Mouse (Mus musculus): ENCODE data around the gene Psmd3. TPM values are rescaled to one million over a fixed set of nuclear protein-coding genes. Genes with fewer than 3 reads are reported as not detected.
A peak's percentile ranks its signal among the peaks of the same experiment; 100 is the strongest.
"Not testable (repeated sequence)": the region's sequence is repeated elsewhere in the genome, so short reads cannot be mapped to it uniquely, and the experiment has no call there.

Psmd3 gene
- polyA plus RNA-seq (2016; fragmentation: Nextera tagmentation; extraction: Ambion mirVana): 284 and 303 TPM in 2 replicates

GRCm38 (mm10) chr11:98681786-98682745 is at the start of gene Psmd3:
TSS of gene Psmd3 (plus strand) at chr11:98682554.
- Histone ChIP-seq H3K9me3 (replicated peaks) (no peaks in the 10 kb centered on the region), H3K4me1 (peaks cover 14% of the 10 kb centered on the region), H3K27ac (peak within 1 kb of the TSS; percentile 95), H3K27me3 (ENCODE audit: low read depth, poor library complexity, severe bottlenecking) (no peaks in the 10 kb centered on the region), H3K36me3 (peaks cover 26% of the 10 kb centered on the region), H3K4me3 (peak within 1 kb of the TSS; percentile 100)
- peak; percentile 99 for DNase-seq (ENCODE audit: low spot score)
- WGBS: 7% methylated on average over 45 of the region's 45 CpGs

- H3K4me1 ChIP-seq; H3K9me3 ChIP-seq (replicated peaks); H3K27ac ChIP-seq; H3K36me3 ChIP-seq; H3K27me3 ChIP-seq (ENCODE audit: low read depth, poor library complexity, severe bottlenecking); H3K4me3 ChIP-seq: not testable (repeated sequence)
- WGBS: 36% methylated on average over 10 of the region's 10 CpGs
- peak; percentile 37 for DNase-seq (ENCODE audit: low spot score)
These were observed 46.9 kb upstream of the Psmd3 start for GRCm38 (mm10) chr11:98635312-98635970.

- no peak for DNase-seq (ENCODE audit: low spot score)
- no peak overlapping the region for H3K27ac ChIP-seq
- no peaks in the 10 kb centered on the region for H3K4me1 ChIP-seq
- H3K36me3 ChIP-seq: no peaks in the 10 kb centered on the region
- 89% methylated on average over 1 of the region's 1 CpGs for WGBS
- no peaks in the 10 kb centered on the region for H3K27me3 ChIP-seq (ENCODE audit: low read depth, poor library complexity, severe bottlenecking)
- no peaks in the 10 kb centered on the region for H3K9me3 ChIP-seq (replicated peaks)
- no peak overlapping the region for H3K4me3 ChIP-seq
These were observed 44.9 kb upstream of the Psmd3 start for GRCm38 (mm10) chr11:98637501-98637900.

GRCm38 (mm10) chr11:98640091-98640490 is 42.3 kb upstream of the Psmd3 start:
- no peaks in the 10 kb centered on the region for H3K9me3 ChIP-seq (replicated peaks)
- DNase-seq (ENCODE audit: low spot score): no peak
- no peak overlapping the region for H3K27ac ChIP-seq
- H3K27me3 ChIP-seq (ENCODE audit: low read depth, poor library complexity, severe bottlenecking): no peaks in the 10 kb centered on the region
- WGBS: 70% methylated on average over 5 of the region's 5 CpGs
- H3K4me1 ChIP-seq: no peaks in the 10 kb centered on the region
- no peak overlapping the region for H3K4me3 ChIP-seq
- H3K36me3 ChIP-seq: no peaks in the 10 kb centered on the region

GRCm38 (mm10) chr11:98644757-98645156 is 37.6 kb upstream of the Psmd3 start:
- no peak for DNase-seq (ENCODE audit: low spot score)
- WGBS: 84% methylated on average over 3 of the region's 3 CpGs

GRCm38 (mm10) chr11:98645946-98646345 is 36.4 kb upstream of the Psmd3 start:
- no peak for DNase-seq (ENCODE audit: low spot score)
- no peaks in the 10 kb centered on the region for H3K9me3 ChIP-seq (replicated peaks)
- peaks cover 6% of the 10 kb centered on the region; the same call in 1 of the 2 replicates for H3K27me3 ChIP-seq (ENCODE audit: low read depth, poor library complexity, severe bottlenecking)
- WGBS: 84% methylated on average over 2 of the region's 2 CpGs
- no peak overlapping the region for H3K4me3 ChIP-seq
- H3K4me1 ChIP-seq: no peaks in the 10 kb centered on the region
- H3K27ac ChIP-seq: no peak overlapping the region
- no peaks in the 10 kb centered on the region for H3K36me3 ChIP-seq

More at GRCm38 (mm10) chr11:98644757-98645156, 37.6 kb upstream of the Psmd3 start:
- H3K9me3 ChIP-seq (replicated peaks): no peaks in the 10 kb centered on the region
- no peaks in the 10 kb centered on the region for H3K36me3 ChIP-seq
- no peak overlapping the region for H3K27ac ChIP-seq
- no peaks in the 10 kb centered on the region for H3K4me1 ChIP-seq
- no peaks in the 10 kb centered on the region; the same call in 1 of the 2 replicates for H3K27me3 ChIP-seq (ENCODE audit: low read depth, poor library complexity, severe bottlenecking)
- H3K4me3 ChIP-seq: no peak overlapping the region

- Histone ChIP-seq H3K9me3 (replicated peaks) (no peaks in the 10 kb centered on the region), H3K27ac (no peak within 1 kb of the TSS), H3K4me1 (no peaks in the 10 kb centered on the region), H3K27me3 (ENCODE audit: low read depth, poor library complexity, severe bottlenecking) (peaks cover 6% of the 10 kb centered on the region; the same call in 1 of the 2 replicates), H3K4me3 (no peak within 1 kb of the TSS), H3K36me3 (no peaks in the 10 kb centered on the region)
- DNase-seq (ENCODE audit: low spot score): no peak
- 74% methylated on average over 2 of the region's 2 CpGs for WGBS
These were observed 35.9 kb upstream of the Psmd3 start, which contains the start of gene Gsdma2 for GRCm38 (mm10) chr11:98646459-98646858. TSS of gene Gsdma2 (plus strand) at chr11:98646759.

- H3K4me3 ChIP-seq; H3K4me1 ChIP-seq; H3K36me3 ChIP-seq; H3K9me3 ChIP-seq (replicated peaks); H3K27ac ChIP-seq: not testable (repeated sequence)
- peaks cover 17% of the 10 kb centered on the region; the same call in 1 of the 2 replicates for H3K27me3 ChIP-seq (ENCODE audit: low read depth, poor library complexity, severe bottlenecking)
- 16% methylated on average over 7 of the region's 7 CpGs for WGBS
- peak; percentile 66 for DNase-seq (ENCODE audit: low spot score)
These were observed 27.3 kb upstream of the Psmd3 start for GRCm38 (mm10) chr11:98655076-98655475.

GRCm38 (mm10) chr11:98660517-98660916 is 21.8 kb upstream of the Psmd3 start:
- no peaks in the 10 kb centered on the region for H3K9me3 ChIP-seq (replicated peaks)
- DNase-seq (ENCODE audit: low spot score): peak; percentile 34
- WGBS: 13% methylated on average over 6 of the region's 6 CpGs
- H3K27ac ChIP-seq: no peak overlapping the region
- H3K4me3 ChIP-seq: no peak overlapping the region
- H3K36me3 ChIP-seq: no peaks in the 10 kb centered on the region
- H3K4me1 ChIP-seq: no peaks in the 10 kb centered on the region
- peaks cover 19% of the 10 kb centered on the region; the same call in 1 of the 2 replicates for H3K27me3 ChIP-seq (ENCODE audit: low read depth, poor library complexity, severe bottlenecking)

- H3K36me3 ChIP-seq: no peaks in the 10 kb centered on the region
- no peak within 1 kb of the TSS for H3K27ac ChIP-seq
- 27% methylated on average over 4 of the region's 4 CpGs for WGBS
- H3K27me3 ChIP-seq (ENCODE audit: low read depth, poor library complexity, severe bottlenecking): peaks cover 48% of the 10 kb centered on the region
- DNase-seq (ENCODE audit: low spot score): no peak
- no peaks in the 10 kb centered on the region for H3K4me1 ChIP-seq
- H3K4me3 ChIP-seq: no peak within 1 kb of the TSS
- no peaks in the 10 kb centered on the region for H3K9me3 ChIP-seq (replicated peaks)
These were observed 18.3 kb upstream of the Psmd3 start, which contains the start of gene Gsdma for GRCm38 (mm10) chr11:98664091-98664490. TSS of gene Gsdma (plus strand) at chr11:98664351.

GRCm38 (mm10) chr11:98668984-98669383 is 13.4 kb upstream of the Psmd3 start:
- Histone ChIP-seq H3K36me3 (no peaks in the 10 kb centered on the region), H3K4me1 (no peaks in the 10 kb centered on the region), H3K27ac (no peak overlapping the region), H3K27me3 (ENCODE audit: low read depth, poor library complexity, severe bottlenecking) (peaks cover 54% of the 10 kb centered on the region), H3K9me3 (replicated peaks) (no peaks in the 10 kb centered on the region), H3K4me3 (no peak overlapping the region)
- no peak for DNase-seq (ENCODE audit: low spot score)
- WGBS: 67% methylated on average over 2 of the region's 2 CpGs

GRCm38 (mm10) chr11:98671284-98671815 is 11.0 kb upstream of the Psmd3 start:
- 78% methylated on average over 3 of the region's 3 CpGs for WGBS

More at GRCm38 (mm10) chr11:98671284-98671815, 11.0 kb upstream of the Psmd3 start:
- Histone ChIP-seq H3K4me1 (no peaks in the 10 kb centered on the region), H3K27ac (no peak overlapping the region), H3K9me3 (replicated peaks) (no peaks in the 10 kb centered on the region), H3K27me3 (ENCODE audit: low read depth, poor library complexity, severe bottlenecking) (peaks cover 44% of the 10 kb centered on the region), H3K36me3 (no peaks in the 10 kb centered on the region), H3K4me3 (no peak overlapping the region)
- DNase-seq (ENCODE audit: low spot score): no peak

Data from limb, embryonic 10.5 days (tissue).